Mouse (Mus musculus) ES-Bruce4 (cell line): Measurements from ENCODE around the gene Asgr1.

ENCODE experiments used
- CTCF ChIP-seq: IDR thresholded peaks from one replicate; pipeline ENCODE4 v1.8.1; 2011; ENCODE audit warnings: low read depth, low read length
- EP300 ChIP-seq: IDR thresholded peaks from 2 replicates; pipeline ENCODE4 v1.6.1; 2011; ENCODE audit warnings: low read depth, low read length; ENCODE audit not compliant: insufficient read depth
- POLR2A ChIP-seq: IDR thresholded peaks from one replicate; pipeline ENCODE4 v1.8.1; 2011; ENCODE audit warnings: low read length; ENCODE audit not compliant: insufficient read depth

GRCm38 (mm10) chr11:70084563-70084962 is 30.7 kb downstream of the Asgr1 start:
- TF ChIP-seq CTCF = no peak
- no peak for TF ChIP-seq POLR2A
- no peak for TF ChIP-seq EP300
